Mouse (Mus musculus) hindbrain, embryonic 14.5 days (tissue): ENCODE measurements at regions not wholly inside any gene's neighbourhood (a gene's known extent, or its start where the extent isn't known, plus 50 kb on each side); places are given as distances from the start of the nearest gene placed in this dataset.

Experiments used
- ATAC-seq: fragments of 200-750 bp; cut with Nextera tagmentation; 2 replicates; pipeline ENCODE4 v1.8.0; 2017; ENCODE audit warnings: moderate number of reproducible peaks, mild to moderate bottlenecking, moderate TSS enrichment, moderate library complexity; ENCODE audit not compliant: low FRiP score
- DNase-seq: peaks from one replicate; pipeline ENCODE4 v3.0.0-alpha.2; 2015; ENCODE audit warnings: low spot score
- H3K27ac ChIP-seq: fragments of 300-500 bp; sonication (generic); 2 replicates; pipeline ENCODE4 v1.5.1; 2014; ENCODE audit warnings: mild to moderate bottlenecking, moderate library complexity
- H3K27me3 ChIP-seq: fragments of 300-500 bp; sonication (generic); 2 replicates; pipeline ENCODE4 v1.6.1; 2014; ENCODE audit warnings: mild to moderate bottlenecking, low read length, mixed read lengths; ENCODE audit not compliant: control insufficient read depth, insufficient read depth
- H3K36me3 ChIP-seq: fragments of 300-500 bp; sonication (generic); replicated peaks from 2 replicates; pipeline ENCODE4 v1.6.1; 2014; ENCODE audit not compliant: control insufficient read depth, insufficient read depth
- H3K4me1 ChIP-seq: fragments of 300-500 bp; sonication (generic); replicated peaks from 2 replicates; pipeline ENCODE4 v1.6.1; 2014; ENCODE audit warnings: antibody characterized with exemption, low read length, mixed read lengths; ENCODE audit not compliant: control insufficient read depth, insufficient read depth
- H3K4me2 ChIP-seq: fragments of 300-500 bp; sonication (generic); replicated peaks from 2 replicates; pipeline ENCODE4 v1.6.1; 2014; ENCODE audit warnings: mild to moderate bottlenecking, moderate library complexity
- H3K4me3 ChIP-seq: fragments of 300-500 bp; sonication (generic); replicated peaks from 2 replicates; pipeline ENCODE4 v1.5.1; 2014; ENCODE audit warnings: mild to moderate bottlenecking, low read length
- H3K9ac ChIP-seq: fragments of 300-500 bp; sonication (generic); 2 replicates; pipeline ENCODE4 v1.6.1; 2014
- H3K9me3 ChIP-seq: fragments of 300-500 bp; sonication (generic); 2 replicates; pipeline ENCODE4 v1.6.1; 2016; ENCODE audit warnings: low read length; ENCODE audit not compliant: control insufficient read depth
- WGBS: fragments of 180-500 bp; shearing (Covaris S2); extraction: QIAGEN DNeasy Blood & Tissue Kit; methylation state at CpG from one replicate; pipeline ENCODE4 v1.1.7; 2014; 5-methylcytosine and 5-hydroxymethylcytosine counted together

GRCm38 (mm10) chr11:112588088-112588487 lies 193.9 kb upstream of the Sox9 start:
- DNase-seq = no peak
- WGBS = 74% methylated on average over 11 of the region's 11 CpGs
- 0 out of 2 replicates have a peak, but pooled peaks cover 3% of the 10 kb centered on the region for H3K9me3 ChIP-seq

GRCm38 (mm10) chr11:112590214-112590613 lies 191.8 kb upstream of the Sox9 start:
- H3K4me3 ChIP-seq = no peak overlapping the region
- H3K36me3 ChIP-seq = no peaks in the 10 kb centered on the region
- H3K9me3 ChIP-seq = 0 out of 2 replicates have a peak, but pooled peaks cover 3% of the 10 kb centered on the region
- H3K27ac ChIP-seq = no peak overlapping the region
- H3K4me1 ChIP-seq = peaks cover 6% of the 10 kb centered on the region; the same call in 1 of the 2 replicates
- no peak for ATAC-seq
- H3K27me3 ChIP-seq = no peaks in the 10 kb centered on the region
- DNase-seq = no peak
- 95% methylated on average over 7 of the region's 7 CpGs for WGBS
- H3K9ac ChIP-seq = no peak overlapping the region
- H3K4me2 ChIP-seq = no peak overlapping the region

More at GRCm38 (mm10) chr11:112588088-112588487, 193.9 kb upstream of the Sox9 start:
- Histone ChIP-seq H3K9ac (no peak overlapping the region), H3K27ac (no peak overlapping the region), H3K4me2 (no peak overlapping the region), H3K36me3 (no peaks in the 10 kb centered on the region), H3K27me3 (no peaks in the 10 kb centered on the region), H3K4me3 (no peak overlapping the region), H3K4me1 (peaks cover 6% of the 10 kb centered on the region; the same call in 1 of the 2 replicates)
- no peak for ATAC-seq

GRCm38 (mm10) chr11:112592411-112593020 lies 189.5 kb upstream of the Sox9 start:
- H3K4me3 ChIP-seq = no peak overlapping the region
- no peak overlapping the region for H3K4me2 ChIP-seq
- 0 out of 2 replicates have a peak, but pooled peaks cover 3% of the 10 kb centered on the region for H3K9me3 ChIP-seq
- no peaks in the 10 kb centered on the region for H3K36me3 ChIP-seq
- DNase-seq (no peak), ATAC-seq (no peak)
- H3K27ac ChIP-seq = no peak overlapping the region; the same call in none of the 2 replicates
- no peaks in the 10 kb centered on the region for H3K27me3 ChIP-seq
- WGBS = 11% methylated on average over 6 of the region's 6 CpGs
- H3K9ac ChIP-seq = no peak overlapping the region
- peaks cover 6% of the 10 kb centered on the region; the same call in 1 of the 2 replicates for H3K4me1 ChIP-seq

- Histone ChIP-seq H3K36me3 (no peaks in the 10 kb centered on the region), H3K9ac (no peak overlapping the region), H3K4me1 (peaks cover 6% of the 10 kb centered on the region; the same call in 1 of the 2 replicates), H3K4me3 (no peak overlapping the region), H3K4me2 (no peak overlapping the region), H3K27me3 (no peaks in the 10 kb centered on the region), H3K27ac (no peak overlapping the region), H3K9me3 (0 out of 2 replicates have a peak, but pooled peaks cover 3% of the 10 kb centered on the region)
- DNase-seq (no peak), ATAC-seq (no peak)
- WGBS = 58% methylated on average over 10 of the region's 10 CpGs
Measured at GRCm38 (mm10) chr11:112593821-112594220, 188.2 kb upstream of the Sox9 start.

GRCm38 (mm10) chr11:112607359-112607758 lies 174.7 kb upstream of the Sox9 start:
- WGBS = 95% methylated on average over 1 of the region's 1 CpGs
- no peak for DNase-seq
- no peaks in the 10 kb centered on the region for H3K4me1 ChIP-seq
- no peak overlapping the region for H3K27ac ChIP-seq
- no peak overlapping the region for H3K4me2 ChIP-seq
- no peak overlapping the region for H3K9ac ChIP-seq
- ATAC-seq = no peak
- no peaks in the 10 kb centered on the region for H3K36me3 ChIP-seq
- H3K4me3 ChIP-seq = no peak overlapping the region
- H3K9me3 ChIP-seq = 0 out of 2 replicates have a peak, but pooled peaks cover 2% of the 10 kb centered on the region
- no peaks in the 10 kb centered on the region for H3K27me3 ChIP-seq

- Histone ChIP-seq H3K9me3 (no peaks in the 10 kb centered on the region), H3K27me3 (no peaks in the 10 kb centered on the region), H3K4me1 (no peaks in the 10 kb centered on the region), H3K36me3 (no peaks in the 10 kb centered on the region), H3K9ac (no peak overlapping the region), H3K27ac (no peak overlapping the region), H3K4me3 (no peak overlapping the region), H3K4me2 (no peak overlapping the region)
- DNase-seq = no peak
- WGBS = 69% methylated on average over 3 of the region's 3 CpGs
- no peak for ATAC-seq
Measured at GRCm38 (mm10) chr11:112609277-112609676, 172.7 kb upstream of the Sox9 start.

- 80% methylated on average over 11 of the region's 11 CpGs for WGBS
- no peak overlapping the region for H3K27ac ChIP-seq
- H3K4me3 ChIP-seq = no peak overlapping the region
- no peak for ATAC-seq
- no peak overlapping the region for H3K4me2 ChIP-seq
- no peaks in the 10 kb centered on the region for H3K4me1 ChIP-seq
- no peaks in the 10 kb centered on the region for H3K36me3 ChIP-seq
- no peak for DNase-seq
- no peaks in the 10 kb centered on the region for H3K27me3 ChIP-seq
- no peak overlapping the region for H3K9ac ChIP-seq
- H3K9me3 ChIP-seq = no peaks in the 10 kb centered on the region
Measured at GRCm38 (mm10) chr11:112611073-112611472, 171.0 kb upstream of the Sox9 start.

GRCm38 (mm10) chr11:112615629-112616028 lies 166.4 kb upstream of the Sox9 start:
- peaks cover 2% of the 10 kb centered on the region; the same call in 1 of the 2 replicates for H3K4me1 ChIP-seq
- H3K36me3 ChIP-seq = no peaks in the 10 kb centered on the region
- H3K4me3 ChIP-seq = no peak overlapping the region
- H3K9me3 ChIP-seq = no peaks in the 10 kb centered on the region
- no peak overlapping the region for H3K4me2 ChIP-seq
- DNase-seq (no peak), ATAC-seq (no peak)
- 91% methylated on average over 4 of the region's 4 CpGs for WGBS
- no peaks in the 10 kb centered on the region for H3K27me3 ChIP-seq
- no peak overlapping the region for H3K9ac ChIP-seq
- H3K27ac ChIP-seq = no peak overlapping the region

GRCm38 (mm10) chr11:112616942-112617341 lies 165.1 kb upstream of the Sox9 start:
- Histone ChIP-seq H3K4me2 (no peak overlapping the region), H3K9ac (no peak overlapping the region), H3K9me3 (no peaks in the 10 kb centered on the region), H3K4me3 (no peak overlapping the region), H3K27ac (no peak overlapping the region), H3K36me3 (no peaks in the 10 kb centered on the region), H3K27me3 (no peaks in the 10 kb centered on the region), H3K4me1 (peaks cover 8% of the 10 kb centered on the region; the same call in 1 of the 2 replicates)
- ATAC-seq (no peak), DNase-seq (no peak)
- WGBS = 77% methylated on average over 2 of the region's 2 CpGs
